Mouse (Mus musculus) cerebellum, postnatal 4 days (tissue): ENCODE results near the gene Lcp1.
A peak's percentile ranks its signal among the peaks of the same experiment; 100 is the strongest.
"Not testable (repeated sequence)": the region's sequence is repeated elsewhere in the genome, so short reads cannot be mapped to it uniquely, and the experiment has no call there.

ENCODE experiments used
- DNase-seq, 2 experiments: peaks; one replicate each; pipeline ENCODE4 v3.0.0; 2022; ENCODE audit warnings: low spot score in 2 of 2, mixed read lengths in 1 of 2

The Lcp1 gene

DNA sequence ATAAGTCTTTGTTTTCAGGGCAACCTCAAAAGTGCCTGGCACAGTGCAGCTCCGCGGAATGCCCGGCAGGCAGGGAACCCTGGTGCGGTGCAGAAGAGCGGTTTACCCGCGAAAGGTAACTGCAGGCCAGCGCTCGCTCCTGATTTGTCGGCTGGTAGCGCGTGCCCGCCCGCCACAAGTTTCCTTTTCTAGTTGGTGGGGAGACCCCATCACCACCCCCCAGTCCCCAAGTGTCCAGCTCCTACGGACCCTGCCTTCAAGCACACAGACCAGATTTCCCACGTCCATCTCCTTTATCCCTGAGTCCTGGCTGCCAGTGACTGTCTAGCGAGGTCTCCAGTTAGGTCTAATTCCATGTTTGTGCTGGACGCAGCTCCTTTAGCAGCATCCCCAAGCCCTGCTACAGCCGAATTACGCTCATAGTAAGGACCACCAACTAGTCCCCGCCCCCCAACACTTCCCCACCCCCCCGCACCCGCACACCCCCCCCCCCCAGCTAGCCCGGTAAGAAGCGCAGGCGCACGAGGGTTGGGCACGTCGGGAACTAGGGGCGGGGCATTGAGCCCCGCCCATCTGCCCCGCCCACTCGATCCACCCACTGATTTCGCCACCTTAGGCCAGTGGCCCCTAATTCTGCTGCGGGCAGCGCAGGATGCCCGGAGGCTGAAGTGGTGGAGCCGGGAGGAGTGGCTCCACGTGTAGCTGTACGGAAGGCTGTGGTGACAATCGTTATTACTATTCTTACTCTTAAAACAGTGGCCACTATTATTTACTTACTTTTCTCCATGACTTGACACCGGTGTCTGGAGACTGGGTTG lies at the start of gene Lcp1, which contains the start of gene Lrrc63:
Gene Lcp1 (plus strand): TSS at position 601 of the 818 bp plus-strand sequence.
Gene Lrrc63 (minus strand): TSS at position 381 of the 818 bp plus-strand sequence.
- peak in 1 of 2 experiments; percentile 75 for DNase-seq

DNA sequence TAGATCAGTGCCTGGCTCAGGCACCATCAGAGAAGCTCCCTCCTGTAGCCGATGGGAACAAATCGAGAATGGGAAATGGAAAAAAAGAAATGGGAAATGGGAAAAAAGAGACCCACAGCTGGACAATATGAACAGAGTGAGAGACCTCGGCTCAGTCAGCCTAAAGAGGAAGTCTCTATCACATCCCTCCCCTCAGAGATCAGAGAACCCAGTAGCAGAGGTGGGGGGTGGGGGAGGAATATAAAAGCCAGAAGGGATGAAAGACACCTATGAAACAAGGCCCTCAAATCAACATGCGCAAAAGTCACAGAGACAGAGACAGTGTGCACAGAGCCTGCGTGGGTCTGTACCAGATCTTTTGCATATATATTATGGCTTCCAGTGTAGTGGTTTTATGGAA lies 27.9 kb upstream of the Lcp1 start:
- DNase-seq, result no peak

- DNase-seq, result no peak
These were observed 9.2 kb upstream of the Lcp1 start for GRCm38 (mm10) chr14:75121658-75122057.

DNA sequence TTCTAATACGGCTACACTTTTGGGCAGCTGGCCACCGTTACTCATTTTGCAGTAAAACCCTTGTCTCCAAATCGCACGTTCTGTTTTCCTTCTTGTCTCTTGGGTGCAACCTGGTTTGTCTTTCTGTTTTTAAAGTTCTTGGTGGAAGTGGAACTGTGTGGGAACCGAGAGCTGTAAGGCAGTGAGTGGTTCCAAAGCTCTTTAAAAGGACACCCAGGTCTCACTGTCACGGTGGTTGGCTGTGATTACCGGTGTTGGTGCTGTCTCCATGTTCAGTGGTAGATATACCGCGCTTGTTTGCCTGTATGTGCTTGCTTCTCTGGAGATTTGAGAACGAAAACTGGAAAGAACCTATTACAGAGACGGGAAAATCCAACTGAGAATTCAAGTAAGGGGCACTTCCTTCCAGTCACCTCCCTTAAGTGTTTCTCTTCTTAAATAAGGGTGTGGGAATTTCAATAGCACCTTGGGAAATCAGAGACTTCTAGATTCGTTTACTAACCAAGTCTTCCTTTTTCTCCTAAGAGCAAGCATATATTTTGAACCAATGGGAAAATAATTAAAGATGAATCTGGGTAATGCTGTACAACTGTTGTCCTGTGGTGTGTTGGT lies 529 bp downstream of the Lcp1 start:
- peak in 1 of 2 experiments; percentile 1 for DNase-seq

GRCm38 (mm10) chr14:75136119-75136966 lies 5.4 kb downstream of the Lcp1 start:
- DNase-seq, result no peak

GRCm38 (mm10) chr14:75138503-75138902 lies 7.6 kb downstream of the Lcp1 start:
- DNase-seq, result no peak

GRCm38 (mm10) chr14:75139225-75139624 lies 8.3 kb downstream of the Lcp1 start:
- no peak for DNase-seq

DNA sequence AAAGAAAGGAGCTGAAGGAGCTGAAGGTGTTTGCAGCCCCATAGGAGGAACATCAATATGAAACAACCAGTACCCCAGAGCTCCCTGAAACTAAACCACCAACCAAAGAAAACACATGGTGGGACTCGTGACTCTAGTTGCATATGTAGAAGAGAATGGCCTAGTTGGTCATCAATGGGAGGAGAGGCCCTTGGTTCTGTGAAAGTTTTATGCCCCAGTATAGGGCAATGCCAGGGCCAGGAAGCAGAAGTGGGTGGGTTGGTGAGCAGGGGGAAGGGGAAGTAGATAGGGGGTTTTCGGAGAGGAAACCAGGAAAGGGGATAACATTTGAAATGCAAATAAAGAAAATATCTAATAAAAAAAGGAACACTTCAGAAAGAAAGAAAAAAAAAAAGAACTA lies 16.8 kb downstream of the Lcp1 start:
- DNase-seq, result not testable (repeated sequence)

DNA sequence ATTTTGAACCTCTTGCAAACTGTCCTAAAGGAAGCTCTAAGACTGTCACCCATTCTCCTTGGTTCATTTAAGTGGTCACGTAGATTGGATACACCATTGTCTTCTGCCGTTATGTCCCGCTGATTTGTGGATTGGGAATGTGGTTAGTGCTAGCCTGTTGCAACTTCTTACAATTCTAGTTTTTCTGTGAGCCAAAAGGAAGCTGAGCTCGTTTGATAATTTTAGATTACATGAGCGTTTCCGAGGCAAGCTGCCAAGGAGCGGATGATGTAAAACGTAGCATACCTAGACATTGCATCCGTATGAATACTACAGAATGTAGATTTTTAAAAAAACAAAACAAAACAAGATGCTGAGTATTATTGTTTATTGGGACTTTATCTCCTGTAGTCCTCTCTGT lies 17.3 kb downstream of the Lcp1 start:
- DNase-seq, result no peak

GRCm38 (mm10) chr14:75150653-75151052 lies 19.8 kb downstream of the Lcp1 start:
- DNase-seq, result no peak

DNA sequence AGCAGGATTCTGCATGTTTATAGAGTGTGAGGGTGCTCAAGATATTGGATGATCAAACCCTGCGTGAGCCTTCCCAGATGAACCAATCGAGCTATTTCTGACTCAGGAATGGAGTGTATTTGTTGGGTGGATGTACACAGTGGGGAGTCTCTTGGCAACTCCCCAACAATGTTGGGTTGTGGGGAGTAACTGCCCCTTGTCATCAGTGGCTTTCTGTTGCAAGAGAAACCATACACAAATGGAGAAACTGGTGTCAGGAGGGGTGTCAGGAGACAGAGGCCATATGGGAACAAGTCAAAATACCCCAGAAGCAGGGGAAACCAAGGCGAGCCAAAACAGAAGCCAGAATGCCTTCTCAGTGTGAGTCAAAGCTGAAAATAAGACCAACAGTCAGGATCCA lies 20.2 kb downstream of the Lcp1 start:
- DNase-seq, result no peak

DNA sequence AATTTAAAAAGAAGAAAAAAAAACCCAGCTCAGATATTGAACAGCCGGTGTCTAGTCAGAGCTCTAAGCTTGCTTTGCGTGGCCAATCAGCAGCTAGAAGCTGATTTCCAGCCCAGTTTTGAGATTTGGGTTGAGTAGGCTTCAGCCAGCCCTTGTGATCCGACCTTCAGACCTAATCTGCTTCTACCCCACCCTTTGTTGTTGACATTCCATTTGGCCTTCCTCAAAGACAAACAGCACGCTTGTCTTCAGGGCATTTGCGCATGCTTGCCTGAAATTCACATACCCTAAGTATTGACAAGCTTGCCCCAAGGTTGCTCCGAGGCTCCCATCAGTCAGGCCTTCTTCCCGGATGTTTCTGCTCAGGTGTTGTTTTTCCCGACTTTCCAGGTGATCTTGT lies 23.6 kb downstream of the Lcp1 start:
- DNase-seq, result no peak

- DNase-seq, result no peak
These were observed 28.5 kb downstream of the Lcp1 start for GRCm38 (mm10) chr14:75159375-75159774.

DNA sequence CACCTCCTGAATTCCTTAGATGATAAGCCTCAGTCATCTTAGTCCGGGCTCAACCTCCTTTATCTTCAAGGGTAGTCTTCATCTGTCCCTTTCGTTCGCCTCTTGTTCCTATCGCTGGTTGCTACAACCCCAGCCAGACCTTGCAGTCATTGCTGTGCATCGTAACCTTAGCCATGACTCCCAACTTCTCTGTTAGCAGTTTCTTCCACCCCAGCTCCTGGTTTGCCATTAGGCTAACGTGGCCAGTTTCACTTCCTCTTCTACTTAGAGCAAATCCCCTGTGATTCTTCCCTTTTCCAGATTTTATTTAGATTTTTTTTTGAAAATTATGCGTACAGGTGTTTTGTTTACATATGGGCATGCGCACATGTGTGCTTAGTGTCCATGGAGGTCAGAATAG lies 33.0 kb downstream of the Lcp1 start:
- no peak for DNase-seq

DNA sequence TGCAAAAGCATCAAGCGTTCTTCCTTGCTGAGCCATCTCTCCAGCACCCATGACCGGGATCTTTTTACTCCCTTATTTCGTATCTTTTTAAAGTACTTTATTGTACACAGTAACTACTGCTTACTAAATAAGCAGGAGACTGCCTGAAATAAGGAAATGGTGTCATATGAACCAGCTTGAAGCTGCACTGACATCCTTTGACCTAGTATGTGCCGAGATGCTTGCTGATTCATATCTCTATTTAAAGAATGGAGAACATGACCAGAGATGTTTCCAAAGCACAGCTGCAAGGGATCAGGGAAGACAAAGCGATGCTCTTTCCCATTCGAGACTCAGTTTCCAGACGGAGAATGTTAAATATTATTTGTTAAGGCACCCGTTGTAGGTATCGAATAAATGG lies 33.4 kb downstream of the Lcp1 start:
- no peak for DNase-seq

- no peak for DNase-seq
These were observed 34.8 kb downstream of the Lcp1 start for GRCm38 (mm10) chr14:75165574-75166131.

DNA sequence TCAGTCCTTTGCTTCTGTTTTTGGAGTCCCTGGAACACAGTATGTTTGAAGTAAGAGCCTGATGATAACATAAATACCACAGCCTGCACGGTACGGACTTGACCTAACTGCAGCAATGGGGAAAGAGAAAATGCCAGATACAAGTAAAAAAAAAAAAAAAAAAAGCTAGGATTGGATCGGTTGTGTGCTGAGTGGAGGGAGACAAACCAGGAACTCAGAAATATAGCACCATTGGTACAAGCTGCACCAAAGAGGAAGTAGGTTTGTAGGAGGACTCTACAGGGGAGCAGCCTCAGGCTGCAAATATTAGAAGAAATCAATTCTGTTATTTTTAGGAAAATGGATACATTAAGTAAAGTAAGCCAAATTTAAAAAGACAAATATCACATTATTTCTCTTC lies 37.6 kb downstream of the Lcp1 start:
- DNase-seq, result no peak

GRCm38 (mm10) chr14:75170546-75170945 lies 39.6 kb downstream of the Lcp1 start:
- no peak for DNase-seq

GRCm38 (mm10) chr14:75174296-75174695 lies 43.4 kb downstream of the Lcp1 start:
- no peak for DNase-seq

DNA sequence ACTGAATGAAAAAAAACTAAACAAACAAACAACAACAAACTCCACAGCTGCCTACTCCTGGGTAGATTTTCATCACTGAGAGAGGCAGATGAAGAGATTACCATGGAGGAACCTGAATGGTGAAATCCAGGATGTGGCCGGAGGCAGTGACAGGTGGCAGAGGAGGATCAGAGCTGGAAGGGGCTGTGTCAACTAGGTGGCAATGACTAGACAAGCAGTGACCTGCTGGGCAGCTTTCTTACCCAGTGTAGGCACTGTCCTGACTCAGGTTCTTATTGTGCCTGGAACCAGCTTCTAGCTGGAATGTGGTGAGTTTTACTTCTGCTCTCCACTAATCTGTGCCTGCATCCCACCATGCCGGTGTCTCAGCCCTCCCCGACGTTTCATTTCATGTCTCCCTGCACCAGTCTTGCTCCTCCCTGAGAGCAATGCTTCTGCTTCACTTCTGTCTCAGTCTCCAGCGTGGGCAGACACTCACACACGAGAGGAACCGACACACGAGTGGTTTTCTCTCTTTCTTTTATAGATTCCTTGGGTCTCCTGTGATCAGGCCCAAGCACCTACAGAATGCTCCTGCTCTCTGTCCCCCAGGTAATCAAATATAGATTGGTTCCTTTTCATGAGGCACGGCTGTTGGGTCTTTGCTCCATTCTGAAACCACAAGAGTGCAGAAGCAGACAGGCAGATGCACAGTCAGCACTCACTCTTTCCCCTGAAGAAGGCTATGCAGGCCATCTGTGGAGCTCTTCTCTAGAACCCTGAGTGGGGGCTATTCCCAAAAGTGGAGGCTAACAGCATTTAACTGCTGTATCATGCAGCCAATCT lies 44.0 kb downstream of the Lcp1 start:
- DNase-seq, result no peak

DNA sequence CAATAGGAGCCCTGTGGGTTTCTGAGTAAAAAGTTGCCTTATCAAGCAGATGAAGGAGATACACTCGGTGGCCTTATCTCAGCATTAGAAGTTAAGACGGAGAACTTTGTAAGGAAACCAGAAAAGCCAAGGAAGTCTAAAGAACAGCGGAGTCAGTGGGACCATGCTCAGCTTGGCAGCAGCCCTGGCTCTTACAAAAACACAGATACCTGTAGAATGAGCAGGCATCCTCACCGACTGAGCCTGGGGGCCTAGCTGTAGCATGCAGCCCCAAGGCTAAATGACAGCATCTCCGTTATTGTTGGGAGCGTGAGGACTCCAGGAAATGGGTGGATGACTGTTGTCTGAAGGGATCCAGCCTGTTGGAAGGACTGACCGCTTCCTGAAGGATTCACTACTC lies 44.9 kb downstream of the Lcp1 start:
- DNase-seq, result no peak
